Mouse (Mus musculus): Measurements from ENCODE around the gene Gm4491. TPM values are rescaled to one million over a fixed set of nuclear protein-coding genes. Genes with fewer than 3 reads are reported as not detected.

Gm4491 gene
- polyA plus RNA-seq (2015; fragmentation: Nextera tagmentation; extraction: Ambion mirVana), result 0.14 TPM in 1 of 2 replicates, not detected in the other

DNA sequence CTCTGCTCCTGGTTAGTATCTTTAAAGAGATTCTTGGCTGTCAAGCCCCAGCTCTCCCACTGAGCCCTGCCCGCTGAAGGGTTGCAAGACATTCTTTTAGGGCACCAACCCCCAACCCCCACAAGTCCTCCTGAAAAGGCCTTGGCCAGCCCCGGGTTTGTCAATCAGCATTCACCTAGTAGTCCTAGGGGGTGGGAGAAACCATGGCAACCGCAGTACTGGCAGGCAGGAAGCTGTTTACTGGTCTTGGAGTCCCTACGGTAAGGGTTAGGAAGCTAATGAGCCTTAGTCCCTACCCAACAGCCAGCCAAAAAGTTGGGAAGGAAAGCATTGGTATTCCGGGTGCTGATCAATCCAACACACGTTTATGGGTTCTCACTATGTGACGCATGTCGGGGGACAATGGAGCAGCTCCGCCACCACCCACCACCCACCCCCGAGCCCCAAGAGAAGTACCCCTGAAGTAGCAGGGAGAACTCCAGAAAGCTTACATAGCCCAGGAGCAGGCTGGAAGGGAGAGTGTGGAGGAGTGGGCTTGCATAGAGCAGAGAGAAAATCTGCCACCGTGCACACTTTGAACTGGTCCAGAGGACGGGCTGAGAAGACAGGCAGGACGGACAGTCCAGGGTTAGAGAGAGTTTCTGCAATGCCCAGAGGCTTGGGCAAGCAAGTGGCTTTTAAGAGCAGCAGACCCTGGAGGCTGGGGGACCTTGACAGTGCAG lies at the start of gene Gm4491:
Gene Gm4491 (minus strand): TSS at position 61 of the 722 bp plus-strand sequence.
- no peaks in the 10 kb centered on the region for H3K27me3 ChIP-seq
- WGBS, result 28% methylated on average over 13 of the region's 13 CpGs
- no peaks in the 10 kb centered on the region for H3K9me3 ChIP-seq (replicated peaks)
- H3K36me3 ChIP-seq, result no peaks in the 10 kb centered on the region
- no peaks in the 10 kb centered on the region for H3K4me1 ChIP-seq
- H3K4me2 ChIP-seq (replicated peaks), result no peak within 1 kb of the TSS
- H3K9ac ChIP-seq, result no peak within 1 kb of the TSS
- no peak within 1 kb of the TSS for H3K4me3 ChIP-seq (replicated peaks)
- ATAC-seq (ENCODE audit: insufficient number of reproducible peaks, low FRiP score, low TSS enrichment, low read depth), result no peak
- no peak within 1 kb of the TSS for H3K27ac ChIP-seq (replicated peaks)

DNA sequence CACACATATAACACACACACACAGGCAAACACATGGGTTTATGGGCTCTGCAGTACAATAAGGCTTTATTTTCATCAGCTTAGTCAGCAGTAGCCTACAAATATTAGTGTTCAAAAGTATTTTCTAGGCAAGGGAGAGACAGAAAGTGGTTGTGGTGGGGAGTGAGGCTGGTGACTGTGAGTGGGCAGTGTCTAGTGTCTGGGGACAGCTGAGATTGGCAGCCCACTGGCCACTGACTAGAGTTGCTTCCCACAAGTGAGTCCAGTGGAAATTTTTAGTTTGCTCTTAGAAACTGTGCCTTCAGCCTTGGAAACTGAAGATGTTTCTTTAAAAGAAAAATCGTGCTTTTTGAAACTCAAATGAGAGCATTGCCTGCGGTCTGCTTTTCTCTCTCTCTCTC lies 46.1 kb upstream of the Gm4491 start:
- H3K27me3 ChIP-seq, result no peaks in the 10 kb centered on the region
- peaks cover 3% of the 10 kb centered on the region; the same call in 1 of the 2 replicates for H3K4me1 ChIP-seq
- H3K9ac ChIP-seq, result no peak overlapping the region
- no peak overlapping the region for H3K4me3 ChIP-seq (replicated peaks)
- H3K36me3 ChIP-seq, result no peaks in the 10 kb centered on the region
- no peaks in the 10 kb centered on the region for H3K9me3 ChIP-seq (replicated peaks)
- WGBS, result 49% methylated on average over 2 of the region's 2 CpGs
- ATAC-seq (ENCODE audit: insufficient number of reproducible peaks, low FRiP score, low TSS enrichment, low read depth), result no peak
- no peak overlapping the region for H3K4me2 ChIP-seq (replicated peaks)
- no peak overlapping the region for H3K27ac ChIP-seq (replicated peaks)

DNA sequence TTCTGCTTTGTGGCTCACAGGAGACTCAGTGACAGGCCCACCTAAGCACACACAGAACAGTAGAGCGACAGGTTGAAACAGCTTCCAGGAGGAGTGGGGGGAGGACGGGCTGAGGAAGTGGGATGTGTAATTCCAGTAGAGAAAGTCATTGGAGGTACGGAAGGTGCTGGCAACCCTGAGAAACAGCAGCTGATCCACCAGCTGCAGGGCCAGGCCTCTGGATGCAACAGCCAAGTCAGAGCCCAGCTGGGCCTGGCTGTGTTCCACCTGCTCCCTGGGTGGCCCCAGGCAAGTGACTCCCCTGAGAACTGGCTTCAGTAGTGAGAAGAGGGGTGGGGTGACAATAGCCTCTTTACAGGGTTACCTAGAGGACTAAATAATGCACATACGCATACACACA lies 45.5 kb upstream of the Gm4491 start:
- H3K27me3 ChIP-seq, result no peaks in the 10 kb centered on the region
- no peak overlapping the region for H3K4me3 ChIP-seq (replicated peaks)
- H3K9me3 ChIP-seq (replicated peaks), result no peaks in the 10 kb centered on the region
- no peak for ATAC-seq (ENCODE audit: insufficient number of reproducible peaks, low FRiP score, low TSS enrichment, low read depth)
- H3K4me2 ChIP-seq (replicated peaks), result no peak overlapping the region
- H3K27ac ChIP-seq (replicated peaks), result no peak overlapping the region
- H3K9ac ChIP-seq, result no peak overlapping the region
- peaks cover 3% of the 10 kb centered on the region; the same call in 1 of the 2 replicates for H3K4me1 ChIP-seq
- 50% methylated on average over 4 of the region's 4 CpGs for WGBS
- H3K36me3 ChIP-seq, result no peaks in the 10 kb centered on the region

DNA sequence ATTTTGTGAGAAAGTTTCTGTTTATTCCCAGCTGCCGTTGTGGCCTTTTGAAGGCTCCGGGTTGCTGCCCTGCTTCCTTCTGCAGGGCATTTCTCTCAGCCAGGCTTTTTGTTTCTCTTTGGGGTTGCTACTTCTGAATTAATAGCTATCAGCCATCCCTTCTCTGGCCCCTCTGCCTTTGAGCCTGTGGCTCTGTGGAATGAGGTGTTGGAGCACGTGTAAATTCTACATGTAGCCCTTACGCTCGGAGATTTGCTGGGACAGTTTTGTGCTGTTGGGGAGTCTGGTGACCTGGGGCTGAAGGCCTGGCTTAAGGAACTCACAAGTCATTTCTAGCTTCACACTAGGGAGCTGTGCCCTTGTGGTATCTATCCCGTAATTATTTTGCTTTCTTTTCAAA lies 39.2 kb upstream of the Gm4491 start:
- ATAC-seq (ENCODE audit: insufficient number of reproducible peaks, low FRiP score, low TSS enrichment, low read depth), result no peak
- Histone ChIP-seq H3K4me3 (replicated peaks) (no peak overlapping the region), H3K4me2 (replicated peaks) (no peak overlapping the region)

DNA sequence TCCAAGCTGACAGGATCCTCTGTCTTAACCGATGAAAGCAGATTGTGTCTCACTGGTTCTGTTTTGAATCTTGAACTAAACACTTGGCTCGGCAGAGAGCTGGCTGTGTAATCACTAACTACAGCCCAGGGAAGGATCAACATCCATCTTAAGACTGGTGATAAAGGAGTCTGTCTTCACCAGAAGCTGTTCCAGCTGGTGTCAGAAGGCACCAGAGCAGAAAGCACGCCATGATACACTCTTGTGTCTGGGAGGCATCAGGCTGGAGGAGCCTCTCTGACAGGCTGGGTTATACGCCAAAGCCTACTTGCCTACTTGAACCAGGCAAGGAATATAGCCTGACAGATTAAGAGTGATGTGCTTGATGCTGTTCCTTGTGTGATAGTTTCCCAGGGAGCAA lies 30.1 kb upstream of the Gm4491 start:
- WGBS, result 46% methylated on average over 4 of the region's 4 CpGs

More for the DNA sequence above, 39.2 kb upstream of the Gm4491 start:
- H3K36me3 ChIP-seq, result no peaks in the 10 kb centered on the region
- H3K27me3 ChIP-seq, result no peaks in the 10 kb centered on the region
- H3K27ac ChIP-seq (replicated peaks), result no peak overlapping the region
- no peak overlapping the region for H3K9ac ChIP-seq
- no peaks in the 10 kb centered on the region for H3K9me3 ChIP-seq (replicated peaks)
- 36% methylated on average over 6 of the region's 6 CpGs for WGBS
- peaks cover 4% of the 10 kb centered on the region; the same call in 1 of the 2 replicates for H3K4me1 ChIP-seq

DNA sequence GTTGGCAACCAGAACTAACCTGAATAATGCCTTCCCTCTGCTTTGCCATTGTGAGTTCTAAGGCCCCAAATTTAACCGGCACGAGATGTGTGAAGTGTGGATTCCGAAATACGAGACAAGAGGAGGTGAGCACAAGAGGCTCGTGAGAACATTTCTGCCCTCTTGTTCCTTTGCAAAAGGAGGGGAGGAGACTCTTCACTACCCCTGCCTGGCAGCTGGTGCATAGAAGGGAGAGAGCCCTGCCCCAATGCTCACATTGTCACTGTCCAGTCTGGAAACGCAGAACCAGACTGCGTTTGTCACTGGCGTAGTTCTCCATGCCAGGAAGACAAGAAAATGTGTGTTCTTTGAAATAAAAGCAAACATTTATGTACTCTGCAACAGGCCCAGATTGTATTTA lies 19.6 kb upstream of the Gm4491 start:
- H3K4me2 ChIP-seq (replicated peaks), result no peak overlapping the region
- ATAC-seq (ENCODE audit: insufficient number of reproducible peaks, low FRiP score, low TSS enrichment, low read depth), result no peak
- H3K36me3 ChIP-seq, result no peaks in the 10 kb centered on the region
- H3K27me3 ChIP-seq, result peaks cover 29% of the 10 kb centered on the region
- H3K9me3 ChIP-seq (replicated peaks), result no peaks in the 10 kb centered on the region
- WGBS, result 67% methylated on average over 8 of the region's 8 CpGs
- no peak overlapping the region for H3K27ac ChIP-seq (replicated peaks)
- H3K4me3 ChIP-seq (replicated peaks), result no peak overlapping the region
- peaks cover 12% of the 10 kb centered on the region for H3K4me1 ChIP-seq
- H3K9ac ChIP-seq, result no peak overlapping the region

More for the DNA sequence above, 30.1 kb upstream of the Gm4491 start:
- Histone ChIP-seq H3K4me1 (no peaks in the 10 kb centered on the region), H3K4me3 (replicated peaks) (no peak overlapping the region), H3K36me3 (no peaks in the 10 kb centered on the region), H3K27ac (replicated peaks) (no peak overlapping the region), H3K27me3 (no peaks in the 10 kb centered on the region), H3K9ac (no peak overlapping the region), H3K9me3 (replicated peaks) (no peaks in the 10 kb centered on the region), H3K4me2 (replicated peaks) (no peak overlapping the region)
- ATAC-seq (ENCODE audit: insufficient number of reproducible peaks, low FRiP score, low TSS enrichment, low read depth), result no peak

DNA sequence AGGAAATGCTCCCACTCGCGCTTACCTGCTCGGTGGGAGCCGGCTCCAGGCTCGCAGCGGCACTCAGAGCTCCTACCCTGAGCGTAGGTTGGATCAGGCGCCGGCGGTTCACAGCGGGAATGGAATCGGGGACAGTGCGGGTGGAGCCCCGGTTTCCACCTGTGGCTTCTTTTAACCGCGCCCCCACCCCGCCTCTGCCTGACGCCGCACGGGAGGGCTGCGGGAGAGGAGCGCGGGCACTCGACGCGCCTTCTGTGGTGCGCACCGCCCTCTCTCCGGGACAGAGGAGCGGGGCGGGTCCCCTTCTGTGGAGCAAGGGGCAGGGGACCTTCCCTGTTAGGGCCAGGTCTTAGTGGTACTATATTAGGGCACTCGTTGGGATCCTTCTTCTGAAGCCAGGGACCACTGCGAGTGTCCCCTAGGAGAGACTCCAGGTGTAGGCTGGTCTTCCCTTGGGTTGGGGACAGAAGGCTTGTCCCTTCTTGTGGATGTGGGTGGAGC lies 17.5 kb upstream of the Gm4491 start, which contains the start of gene Gjb6:
Gene Gjb6 (minus strand): TSS at position 451 of the 501 bp plus-strand sequence.
- Histone ChIP-seq H3K36me3 (no peaks in the 10 kb centered on the region), H3K4me3 (replicated peaks) (peak within 1 kb of the TSS; percentile 40), H3K4me1 (peaks cover 12% of the 10 kb centered on the region), H3K4me2 (replicated peaks) (peak within 1 kb of the TSS; percentile 58), H3K9me3 (replicated peaks) (no peaks in the 10 kb centered on the region), H3K9ac (no peak within 1 kb of the TSS), H3K27me3 (peaks cover 32% of the 10 kb centered on the region), H3K27ac (replicated peaks) (peak within 1 kb of the TSS; percentile 22; the same call in 1 of the 2 replicates)
- under 1% methylated on average over 33 of the region's 33 CpGs for WGBS
- no peak for ATAC-seq (ENCODE audit: insufficient number of reproducible peaks, low FRiP score, low TSS enrichment, low read depth)

DNA sequence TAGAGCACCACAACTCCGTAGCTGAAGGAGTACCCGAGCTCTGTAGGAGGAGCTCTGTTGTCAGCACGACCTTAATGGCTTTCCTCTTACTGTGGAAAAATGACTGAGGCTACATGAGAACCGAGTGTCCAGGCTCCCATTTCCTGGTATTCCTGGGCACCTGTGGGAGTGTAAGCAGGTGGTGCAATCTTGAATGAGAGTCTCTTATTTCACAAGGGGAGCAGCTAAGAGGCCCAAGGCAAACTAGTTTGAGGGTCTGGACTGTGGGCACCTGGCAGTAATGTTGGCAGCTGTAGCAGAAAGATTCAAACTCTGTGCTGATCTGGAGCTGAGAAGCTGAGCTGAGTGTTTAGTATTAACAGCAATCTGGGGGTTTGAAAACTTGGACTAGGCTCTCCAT lies 11.7 kb upstream of the Gm4491 start:
- no peak for ATAC-seq (ENCODE audit: insufficient number of reproducible peaks, low FRiP score, low TSS enrichment, low read depth)
- no peaks in the 10 kb centered on the region for H3K36me3 ChIP-seq
- no peak overlapping the region for H3K4me3 ChIP-seq (replicated peaks)
- no peaks in the 10 kb centered on the region for H3K4me1 ChIP-seq
- peaks cover 11% of the 10 kb centered on the region for H3K27me3 ChIP-seq
- H3K9me3 ChIP-seq (replicated peaks), result no peaks in the 10 kb centered on the region
- no peak overlapping the region for H3K4me2 ChIP-seq (replicated peaks)
- no peak overlapping the region for H3K9ac ChIP-seq
- WGBS, result 51% methylated on average over 4 of the region's 4 CpGs
- 0 out of 2 replicates have a peak overlapping the region, but pooled peaks have one; percentile 18 for H3K27ac ChIP-seq (replicated peaks)

DNA sequence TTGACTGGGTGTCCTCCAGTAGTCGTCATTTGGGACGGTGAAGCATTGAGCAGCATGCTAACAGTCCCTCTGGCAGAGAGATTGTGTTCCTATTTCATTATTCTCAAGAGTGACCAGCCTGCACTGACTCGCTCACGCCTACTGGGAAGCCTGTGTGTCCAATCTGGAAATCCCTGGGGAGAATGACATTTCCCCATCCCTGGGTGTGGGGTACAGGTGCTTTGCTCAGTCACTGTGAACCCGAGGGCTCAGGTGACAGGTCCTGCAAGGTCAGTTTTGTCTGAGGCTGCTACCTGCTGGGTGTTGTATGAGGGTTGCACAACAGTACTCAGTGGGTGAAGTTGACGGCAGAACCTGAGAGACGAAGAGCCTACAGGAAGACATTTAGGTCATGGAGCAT lies 6.6 kb upstream of the Gm4491 start:
- H3K4me2 ChIP-seq (replicated peaks), result no peak overlapping the region
- no peaks in the 10 kb centered on the region for H3K36me3 ChIP-seq
- H3K9me3 ChIP-seq (replicated peaks), result no peaks in the 10 kb centered on the region
- no peak for ATAC-seq (ENCODE audit: insufficient number of reproducible peaks, low FRiP score, low TSS enrichment, low read depth)
- H3K9ac ChIP-seq, result no peak overlapping the region
- H3K4me1 ChIP-seq, result no peaks in the 10 kb centered on the region
- WGBS, result 78% methylated on average over 7 of the region's 7 CpGs
- H3K4me3 ChIP-seq (replicated peaks), result no peak overlapping the region
- no peak overlapping the region for H3K27ac ChIP-seq (replicated peaks)
- no peaks in the 10 kb centered on the region for H3K27me3 ChIP-seq

DNA sequence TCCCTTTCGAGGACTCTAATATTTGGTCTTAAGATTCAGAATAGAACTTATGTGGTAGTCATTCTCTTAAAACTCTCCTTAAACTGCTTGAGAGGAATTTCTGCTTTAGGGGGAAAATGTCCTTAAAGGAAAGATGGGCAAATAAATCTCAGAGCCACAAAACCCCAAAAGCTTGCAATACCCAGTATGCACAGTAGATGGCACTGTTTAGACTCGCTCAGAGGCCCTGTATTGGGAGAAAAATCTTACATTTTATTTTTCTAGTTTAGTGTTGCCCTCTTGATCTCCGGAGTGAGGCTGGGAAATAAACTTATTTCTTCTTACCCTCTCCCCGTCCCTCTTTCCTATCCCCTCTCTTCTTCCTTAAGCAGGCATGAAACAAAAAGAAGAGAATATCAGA lies 6.5 kb downstream of the Gm4491 start:
- no peaks in the 10 kb centered on the region for H3K9me3 ChIP-seq (replicated peaks)
- no peak overlapping the region for H3K27ac ChIP-seq (replicated peaks)
- H3K4me2 ChIP-seq (replicated peaks), result no peak overlapping the region
- H3K4me3 ChIP-seq (replicated peaks), result no peak overlapping the region
- WGBS, result 3% methylated on average over 4 of the region's 4 CpGs
- no peaks in the 10 kb centered on the region for H3K36me3 ChIP-seq
- no peak overlapping the region for H3K9ac ChIP-seq
- H3K4me1 ChIP-seq, result peaks cover 12% of the 10 kb centered on the region
- ATAC-seq (ENCODE audit: insufficient number of reproducible peaks, low FRiP score, low TSS enrichment, low read depth), result no peak
- H3K27me3 ChIP-seq, result peaks cover 37% of the 10 kb centered on the region

DNA sequence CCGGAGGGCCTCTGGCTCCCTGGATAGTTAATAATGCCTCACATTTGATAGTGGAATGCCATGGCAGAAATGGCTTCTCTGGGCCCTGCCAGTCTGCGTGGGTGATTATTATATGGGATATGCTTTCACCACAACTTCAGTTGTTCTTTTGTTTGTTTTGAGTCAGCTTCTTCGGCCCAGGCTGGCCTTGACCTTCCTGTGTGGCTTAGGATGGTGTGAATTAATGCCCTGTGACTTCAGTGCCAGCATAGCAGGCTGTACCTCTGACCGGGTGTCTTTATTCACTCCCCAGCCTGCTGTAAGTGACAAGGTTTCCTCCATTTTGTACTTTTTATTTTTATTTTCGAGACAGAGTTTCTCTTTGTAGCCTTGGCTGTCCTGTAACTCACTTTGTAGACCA lies 7.8 kb downstream of the Gm4491 start:
- Histone ChIP-seq H3K27ac (replicated peaks) (no peak overlapping the region), H3K4me2 (replicated peaks) (no peak overlapping the region), H3K4me1 (peaks cover 15% of the 10 kb centered on the region), H3K36me3 (no peaks in the 10 kb centered on the region), H3K27me3 (peaks cover 50% of the 10 kb centered on the region), H3K9me3 (replicated peaks) (no peaks in the 10 kb centered on the region), H3K9ac (no peak overlapping the region), H3K4me3 (replicated peaks) (no peak overlapping the region)
- no peak for ATAC-seq (ENCODE audit: insufficient number of reproducible peaks, low FRiP score, low TSS enrichment, low read depth)
- 60% methylated on average over 5 of the region's 5 CpGs for WGBS

DNA sequence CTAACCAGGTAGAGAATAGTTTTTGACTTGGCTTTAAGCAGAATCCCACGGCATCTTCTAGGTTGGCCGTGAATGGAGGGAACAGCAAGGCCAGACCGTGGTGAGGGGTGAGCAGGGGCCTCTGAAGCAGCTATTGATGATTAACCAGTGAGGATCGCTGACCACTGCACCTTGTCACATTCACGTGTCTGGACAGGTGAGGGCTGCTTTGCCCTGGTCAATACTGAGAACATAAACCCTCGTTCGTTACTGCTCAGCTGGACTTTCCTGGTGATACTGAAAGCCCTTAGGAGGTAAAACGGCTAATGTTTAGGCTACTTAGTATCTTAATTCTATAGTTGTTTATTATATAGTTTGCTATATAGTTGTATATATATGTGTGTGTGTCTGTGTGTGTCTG lies 8.6 kb downstream of the Gm4491 start:
- H3K27me3 ChIP-seq, result peaks cover 56% of the 10 kb centered on the region
- no peak for ATAC-seq (ENCODE audit: insufficient number of reproducible peaks, low FRiP score, low TSS enrichment, low read depth)
- no peak overlapping the region for H3K4me2 ChIP-seq (replicated peaks)
- no peaks in the 10 kb centered on the region for H3K36me3 ChIP-seq
- no peaks in the 10 kb centered on the region for H3K9me3 ChIP-seq (replicated peaks)
- no peak overlapping the region for H3K9ac ChIP-seq
- no peak overlapping the region for H3K27ac ChIP-seq (replicated peaks)
- H3K4me3 ChIP-seq (replicated peaks), result no peak overlapping the region
- peaks cover 15% of the 10 kb centered on the region for H3K4me1 ChIP-seq
- WGBS, result 75% methylated on average over 8 of the region's 8 CpGs
